Mouse (Mus musculus) liver, embryonic 14.5 days (tissue): ENCODE measurements at regions not wholly inside any gene's neighbourhood (a gene's known extent, or its start where the extent isn't known, plus 50 kb on each side); places are given as distances from the start of the nearest gene placed in this dataset.

Experiments used
- CTCF ChIP-seq: IDR thresholded peaks from 2 replicates; pipeline ENCODE4 v1.5.1; 2016; ENCODE audit warnings: antibody characterized with exemption, low read depth, control low read depth
- EP300 ChIP-seq: IDR thresholded peaks from 2 replicates; pipeline ENCODE4 v1.6.1; 2016; ENCODE audit warnings: antibody characterized with exemption, low read depth

DNA sequence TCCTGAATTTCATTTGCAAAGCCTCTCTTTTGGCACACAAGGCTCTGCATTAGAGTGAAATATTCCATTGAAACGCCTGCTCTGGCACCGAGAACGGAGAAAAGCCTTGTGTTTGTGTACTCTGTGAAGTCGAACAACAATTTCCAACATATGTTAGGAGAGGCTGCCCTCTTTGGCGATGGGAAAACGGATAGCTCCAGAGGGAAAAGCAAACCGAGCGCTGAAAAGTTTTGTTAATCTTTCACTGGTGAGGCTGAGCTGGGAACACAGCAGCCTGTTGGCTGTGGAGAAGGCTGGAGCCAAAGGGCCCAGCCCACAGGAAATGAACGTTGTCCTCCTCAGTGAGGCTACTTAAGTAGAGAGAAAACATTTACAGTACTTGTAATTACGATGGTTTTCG, 93.1 kb upstream of the Bnc2 start:
- TF ChIP-seq CTCF, result no peak
- no peak for TF ChIP-seq EP300
